Mouse (Mus musculus) erythroblast, embryonic 14.5 days (primary cell): ENCODE data around the gene Stmn1. TPM values are rescaled to one million over a fixed set of nuclear protein-coding genes. Genes with fewer than 3 reads are reported as not detected.

Experiments used
- H3K27me3 ChIP-seq: 2 replicates; pipeline ENCODE4 v1.6.1; 2012; ENCODE audit warnings: inconsistent platforms; ENCODE audit not compliant: control insufficient read depth
- H3K36me3 ChIP-seq: 2 replicates; pipeline ENCODE4 v1.6.1; 2012; ENCODE audit warnings: mild to moderate bottlenecking, inconsistent platforms; ENCODE audit not compliant: control insufficient read depth
- H3K4me1 ChIP-seq: 2 replicates; pipeline ENCODE4 v1.6.1; 2012; ENCODE audit warnings: inconsistent platforms; ENCODE audit not compliant: control insufficient read depth
- H3K4me3 ChIP-seq: replicated peaks from 2 replicates; pipeline ENCODE3; 2012; ENCODE audit warnings: moderate library complexity, mild to moderate bottlenecking, inconsistent platforms
- H3K9me3 ChIP-seq: 2 replicates; pipeline ENCODE4 v1.6.1; 2012; ENCODE audit warnings: low read length, inconsistent platforms, mixed read lengths; ENCODE audit not compliant: control insufficient read depth
- GATA1 ChIP-seq: IDR thresholded peaks from 2 replicates; pipeline ENCODE4 v1.6.1; 2012; ENCODE audit warnings: low read length, inconsistent platforms, mixed read lengths
- TAL1 ChIP-seq: IDR thresholded peaks from 3 replicates; pipeline ENCODE4 v1.6.1; 2012; ENCODE audit warnings: low read length, inconsistent platforms, mixed read lengths
- polyA plus RNA-seq: library from polyadenylated mRNA; stranded (reverse); fragments of >175 nt; gene quantifications from 2 replicates; pipeline ENCODE4 v1.2.3, GENCODE M21; 2012

Stmn1 gene
- polyA plus RNA-seq, 1 experiment, result 45.6 TPM

DNA sequence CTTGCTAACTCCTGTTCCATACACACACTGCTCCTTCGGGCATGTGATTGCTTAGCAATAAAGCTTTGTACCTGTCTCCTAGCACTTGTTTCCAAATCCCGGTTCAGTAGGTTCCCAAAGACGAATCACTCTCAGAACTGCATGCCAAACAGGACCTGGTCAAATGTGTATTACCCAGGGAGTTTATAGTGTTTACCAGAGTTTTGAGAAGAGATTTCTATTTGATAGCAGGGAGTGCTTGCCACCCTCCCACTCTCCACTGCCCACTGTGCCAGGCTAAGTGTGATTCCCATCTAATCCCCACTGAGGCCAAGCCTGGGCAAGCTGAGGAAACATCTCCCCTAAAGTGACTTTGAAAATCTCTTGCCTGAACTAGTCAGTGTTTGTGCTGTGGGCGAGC, 25.9 kb upstream of the Stmn1 start:
- H3K4me3 ChIP-seq, result no peak overlapping the region
- H3K27me3 ChIP-seq, result peaks cover 32% of the 10 kb centered on the region
- H3K4me1 ChIP-seq, result peaks cover 20% of the 10 kb centered on the region
- TF ChIP-seq GATA1 (no peak), TAL1 (no peak)
- no peaks in the 10 kb centered on the region for H3K36me3 ChIP-seq
- H3K9me3 ChIP-seq, result peaks cover 7% of the 10 kb centered on the region

DNA sequence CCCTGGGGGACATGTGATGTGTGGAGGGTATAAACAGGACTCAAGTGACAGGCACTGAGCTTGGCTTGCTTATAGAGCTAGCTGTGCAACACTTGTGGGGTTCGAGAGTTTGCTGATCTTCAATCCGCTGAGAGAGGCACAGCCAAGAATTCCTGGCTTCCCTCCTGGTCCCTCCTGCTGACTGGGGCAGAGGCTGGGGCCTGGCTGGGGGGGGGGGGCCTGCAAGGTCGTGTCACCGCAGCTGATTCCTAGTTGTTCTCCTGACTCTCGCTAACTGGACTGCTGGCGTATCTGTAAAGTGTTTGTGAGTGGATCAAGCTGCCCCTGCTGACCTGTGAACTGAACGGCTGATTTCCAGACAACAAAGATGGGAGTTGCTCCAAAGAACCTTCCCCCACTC, 24.5 kb upstream of the Stmn1 start:
- no peak overlapping the region for H3K4me3 ChIP-seq
- H3K4me1 ChIP-seq, result peaks cover 20% of the 10 kb centered on the region
- H3K36me3 ChIP-seq, result no peaks in the 10 kb centered on the region
- H3K9me3 ChIP-seq, result peaks cover 7% of the 10 kb centered on the region
- H3K27me3 ChIP-seq, result peaks cover 40% of the 10 kb centered on the region
- no peak for TF ChIP-seq GATA1
- TF ChIP-seq TAL1, result no peak

DNA sequence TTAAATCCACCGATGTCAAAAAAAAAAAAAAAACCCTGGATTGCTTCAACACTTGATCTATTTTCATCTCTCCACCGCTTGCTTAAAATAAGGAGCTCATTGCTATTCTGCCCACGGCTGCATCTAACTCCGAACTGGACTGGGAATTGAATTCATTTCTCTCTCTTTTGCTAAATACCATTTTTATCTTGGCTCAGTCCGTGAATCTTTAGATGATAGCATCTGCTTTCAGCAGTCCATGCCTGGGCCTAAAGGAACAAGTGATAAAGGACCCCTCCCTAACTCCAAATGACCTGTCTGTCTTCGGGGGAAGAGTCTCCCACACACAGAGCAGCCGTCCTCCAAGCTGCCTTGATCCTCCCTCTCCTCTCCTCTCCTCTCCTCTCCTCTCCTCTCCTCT, 23.2 kb upstream of the Stmn1 start:
- Histone ChIP-seq H3K4me1 (peaks cover 6% of the 10 kb centered on the region), H3K9me3 (peaks cover 7% of the 10 kb centered on the region), H3K36me3 (no peaks in the 10 kb centered on the region), H3K27me3 (peaks cover 53% of the 10 kb centered on the region), H3K4me3 (no peak overlapping the region)
- TF ChIP-seq GATA1 (no peak), TAL1 (no peak)

GRCm38 (mm10) chr4:134445489-134445888, 22.6 kb upstream of the Stmn1 start:
- H3K27me3 ChIP-seq, result peaks cover 58% of the 10 kb centered on the region

DNA sequence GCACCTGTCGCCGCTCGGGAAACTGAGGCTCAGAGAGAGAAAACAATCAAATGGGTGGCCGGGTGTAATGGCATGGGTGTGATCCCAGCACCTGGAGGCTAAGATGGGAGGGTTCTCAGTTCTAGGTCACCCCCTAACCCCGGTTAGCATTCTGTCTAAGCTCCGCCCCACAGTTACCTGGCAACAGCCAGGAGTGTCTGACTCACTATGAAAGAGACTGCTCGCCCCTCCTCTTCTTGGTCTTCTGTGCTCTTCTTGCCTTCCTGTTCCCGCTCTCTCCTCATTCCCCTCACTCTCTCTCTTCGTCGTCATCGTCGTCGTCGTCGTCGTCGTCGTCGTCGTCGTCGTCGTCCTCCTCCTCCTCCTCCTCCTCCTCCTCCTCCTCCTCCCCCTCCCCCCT, 20.2 kb upstream of the Stmn1 start:
- H3K27me3 ChIP-seq, result peaks cover 69% of the 10 kb centered on the region
- H3K36me3 ChIP-seq, result no peaks in the 10 kb centered on the region
- TF ChIP-seq GATA1, result no peak
- no peak for TF ChIP-seq TAL1
- no peaks in the 10 kb centered on the region for H3K4me1 ChIP-seq
- H3K4me3 ChIP-seq, result no peak overlapping the region
- peaks cover 2% of the 10 kb centered on the region for H3K9me3 ChIP-seq

More at GRCm38 (mm10) chr4:134445489-134445888, 22.6 kb upstream of the Stmn1 start:
- Histone ChIP-seq H3K9me3 (peaks cover 7% of the 10 kb centered on the region), H3K4me3 (no peak overlapping the region), H3K36me3 (no peaks in the 10 kb centered on the region), H3K4me1 (peaks cover under 1% of the 10 kb centered on the region; the same call in 1 of the 2 replicates)
- no peak for TF ChIP-seq TAL1

GRCm38 (mm10) chr4:134449595-134450391, 18.3 kb upstream of the Stmn1 start:
- no peaks in the 10 kb centered on the region for H3K4me1 ChIP-seq
- H3K4me3 ChIP-seq, result no peak overlapping the region
- peaks cover 82% of the 10 kb centered on the region for H3K27me3 ChIP-seq
- no peak for TF ChIP-seq GATA1
- no peak for TF ChIP-seq TAL1
- no peaks in the 10 kb centered on the region for H3K36me3 ChIP-seq
- peaks cover 3% of the 10 kb centered on the region; the same call in 1 of the 2 replicates for H3K9me3 ChIP-seq

DNA sequence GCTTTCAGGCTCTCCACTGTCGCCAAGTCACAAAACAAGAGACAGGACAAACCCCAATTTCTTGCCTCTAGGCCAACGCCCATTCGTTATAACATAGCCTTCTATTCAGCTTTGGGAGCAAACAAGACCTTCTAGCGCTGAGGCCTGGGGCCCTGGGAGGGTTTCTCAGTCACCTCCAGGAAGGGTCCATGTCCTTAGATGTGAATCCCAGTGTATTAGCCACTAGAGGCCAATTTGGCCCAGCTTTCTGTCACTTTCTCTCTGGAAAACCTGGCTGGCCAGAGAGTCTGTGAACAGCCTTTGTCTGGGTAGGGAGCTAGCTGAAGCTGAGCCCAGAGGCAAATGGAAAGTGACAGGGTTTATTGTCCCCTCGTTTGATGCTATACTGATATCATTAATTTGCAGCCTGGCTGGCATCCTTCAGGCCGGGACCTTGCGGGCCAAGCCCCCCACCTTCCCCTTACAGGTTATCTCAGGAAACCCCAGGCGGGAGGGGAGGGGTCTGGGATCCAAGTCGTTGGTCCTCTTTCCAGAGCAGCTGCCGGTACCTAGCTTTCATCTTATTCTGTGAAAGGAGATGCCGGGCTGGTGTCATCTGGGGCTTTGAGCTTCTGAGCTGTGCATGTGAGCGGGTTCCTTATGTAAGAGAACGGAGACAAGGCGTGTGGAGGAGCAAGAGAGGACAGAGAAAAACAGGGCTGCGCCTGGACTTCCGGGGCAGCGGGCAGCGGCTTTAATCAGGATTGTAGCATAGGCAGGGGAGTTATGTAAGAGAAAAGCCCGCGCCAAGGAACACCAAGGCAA, 17.5 kb upstream of the Stmn1 start:
- Histone ChIP-seq H3K27me3 (peaks cover 90% of the 10 kb centered on the region), H3K9me3 (peaks cover 3% of the 10 kb centered on the region; the same call in 1 of the 2 replicates), H3K4me1 (no peaks in the 10 kb centered on the region)

GRCm38 (mm10) chr4:134451484-134451883, 16.6 kb upstream of the Stmn1 start:
- no peak for TF ChIP-seq GATA1
- no peak for TF ChIP-seq TAL1
- Histone ChIP-seq H3K4me1 (no peaks in the 10 kb centered on the region), H3K27me3 (peaks cover 89% of the 10 kb centered on the region), H3K36me3 (no peaks in the 10 kb centered on the region), H3K4me3 (no peak overlapping the region), H3K9me3 (peaks cover 3% of the 10 kb centered on the region; the same call in 1 of the 2 replicates)

More for the DNA sequence above, 17.5 kb upstream of the Stmn1 start:
- no peak overlapping the region for H3K4me3 ChIP-seq
- H3K36me3 ChIP-seq, result no peaks in the 10 kb centered on the region
- TF ChIP-seq TAL1 (no peak), GATA1 (no peak)

- H3K4me3 ChIP-seq, result no peak overlapping the region
- H3K36me3 ChIP-seq, result no peaks in the 10 kb centered on the region
- H3K27me3 ChIP-seq, result peaks cover 80% of the 10 kb centered on the region
- no peak for TF ChIP-seq TAL1
- peaks cover 3% of the 10 kb centered on the region; the same call in 1 of the 2 replicates for H3K9me3 ChIP-seq
- H3K4me1 ChIP-seq, result no peaks in the 10 kb centered on the region; the same call in none of the 2 replicates
These were observed 14.3 kb upstream of the Stmn1 start for GRCm38 (mm10) chr4:134453619-134454400.
